Mouse (Mus musculus): ENCODE data around the gene Hnf1a.

GRCm38 (mm10) chr5:114985074-114985473 lies 14.2 kb upstream of the Hnf1a start:
- TF ChIP-seq CTCF (IDR thresholded peaks at IDR 0.05; ENCODE audit: control insufficient read depth, insufficient read depth, low read length) = no peak
- TF ChIP-seq POLR2A (IDR thresholded peaks at IDR 0.05; ENCODE audit: borderline replicate concordance, control insufficient read depth, low read depth, low read length) = no peak
